Mouse (Mus musculus) cerebellum, adult 2 months (tissue): ENCODE data around the gene Myf6. TPM values are rescaled to one million over a fixed set of nuclear protein-coding genes. Genes with fewer than 3 reads are reported as not detected.
A peak's percentile ranks its signal among the peaks of the same experiment; 100 is the strongest.

ENCODE experiments used
- DNase-seq, 2 experiments: peaks; one replicate each; pipeline ENCODE4 v3.0.0; 2021
- H3K27ac ChIP-seq: fragments of 200-500 bp; 2 replicates; pipeline ENCODE4 v1.5.1; 2012; ENCODE audit warnings: low read length, control low read depth, inconsistent platforms; ENCODE audit not compliant: insufficient read depth
- H3K27me3 ChIP-seq: fragments of 200-500 bp; 2 replicates; pipeline ENCODE4 v1.6.1; 2012; ENCODE audit warnings: inconsistent platforms, mild to moderate bottlenecking, low read length, moderate library complexity; ENCODE audit not compliant: control insufficient read depth, insufficient read depth
- H3K4me1 ChIP-seq: fragments of 200-500 bp; 2 replicates; pipeline ENCODE4 v1.6.1; 2011; ENCODE audit warnings: low read length; ENCODE audit not compliant: control insufficient read depth, insufficient read depth
- H3K4me3 ChIP-seq: fragments of 200-500 bp; replicated peaks from 2 replicates; pipeline ENCODE3; 2011; ENCODE audit warnings: mild to moderate bottlenecking, low read depth, low read length, control low read depth; ENCODE audit not compliant: insufficient read depth
- CTCF ChIP-seq: fragments of 200-500 bp; IDR thresholded peaks from 2 replicates; pipeline ENCODE4 v1.5.1; 2011; ENCODE audit warnings: low read depth, mild to moderate bottlenecking, control low read depth, low read length, moderate library complexity, borderline replicate concordance; ENCODE audit not compliant: insufficient read depth
- POLR2A ChIP-seq: fragments of 200-500 bp; IDR thresholded peaks from 2 replicates; pipeline ENCODE4 v1.6.1; 2011; ENCODE audit warnings: low read length, control low read depth, borderline replicate concordance; ENCODE audit not compliant: insufficient read depth
- WGBS: fragments of 180-500 bp; shearing (Covaris S2); methylation state at CpG from one replicate; pipeline ENCODE4 v1.1.7; 2018; 5-methylcytosine and 5-hydroxymethylcytosine counted together
- polyA plus RNA-seq: library from polyadenylated mRNA; depleted of rRNA; stranded (reverse); fragments of >200 nt; gene quantifications from 2 replicates; pipeline ENCODE4 v1.2.3, GENCODE M21; 2012; rRNA removed

Gene Myf6
- not detected in 2 replicates for polyA plus RNA-seq

DNA sequence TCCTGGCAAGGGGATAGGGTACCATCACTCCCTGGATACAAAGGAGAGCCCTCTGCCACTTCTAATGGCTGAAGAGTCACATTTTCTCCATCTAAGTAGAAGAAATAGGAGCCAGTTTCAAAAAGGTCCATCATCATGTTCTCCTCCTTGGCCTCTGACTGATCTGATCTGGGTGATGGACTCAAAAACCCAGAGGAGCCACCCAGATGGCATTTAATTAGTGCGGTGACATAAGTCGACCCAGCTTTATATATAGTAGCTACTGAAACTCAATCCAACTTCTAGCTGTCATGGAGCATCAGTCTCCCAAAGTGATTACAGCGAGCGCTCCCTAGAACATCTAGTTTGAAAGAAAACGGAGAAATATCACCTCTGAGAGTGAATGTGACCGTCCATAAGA is at the start of gene Myf6:
Myf6 (minus strand) TSS at position 170 of the 400 bp plus-strand sequence.
- 69% methylated on average over 6 of the region's 6 CpGs for WGBS
- Histone ChIP-seq H3K27me3 (no peaks in the 10 kb centered on the region), H3K4me1 (no peaks in the 10 kb centered on the region), H3K4me3 (no peak within 1 kb of the TSS), H3K27ac (no peak within 1 kb of the TSS)
- no peak for DNase-seq
- TF ChIP-seq POLR2A (no peak), CTCF (no peak)

DNA sequence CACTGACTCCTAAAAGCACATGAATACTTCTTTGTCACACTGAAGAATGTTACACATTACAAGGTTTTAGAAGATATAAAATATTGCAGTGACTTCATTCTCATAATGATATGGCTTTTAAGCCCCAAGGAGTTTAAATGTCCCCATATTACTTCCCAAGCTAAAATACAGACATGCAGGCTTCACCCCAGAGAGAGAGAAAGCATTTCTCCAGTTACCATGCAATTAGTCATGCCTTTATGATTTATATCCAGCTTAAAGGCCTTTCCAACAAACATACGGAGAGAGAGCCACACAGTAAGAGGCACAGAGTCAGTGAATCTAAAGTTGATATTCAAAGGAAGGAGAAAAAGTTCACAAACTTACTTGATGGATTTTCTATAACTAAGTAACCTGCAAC is 48.5 kb upstream of the Myf6 start:
- TF ChIP-seq CTCF (no peak), POLR2A (no peak)
- WGBS, result 18% methylated on average over 1 of the region's 1 CpGs
- DNase-seq, result no peak

DNA sequence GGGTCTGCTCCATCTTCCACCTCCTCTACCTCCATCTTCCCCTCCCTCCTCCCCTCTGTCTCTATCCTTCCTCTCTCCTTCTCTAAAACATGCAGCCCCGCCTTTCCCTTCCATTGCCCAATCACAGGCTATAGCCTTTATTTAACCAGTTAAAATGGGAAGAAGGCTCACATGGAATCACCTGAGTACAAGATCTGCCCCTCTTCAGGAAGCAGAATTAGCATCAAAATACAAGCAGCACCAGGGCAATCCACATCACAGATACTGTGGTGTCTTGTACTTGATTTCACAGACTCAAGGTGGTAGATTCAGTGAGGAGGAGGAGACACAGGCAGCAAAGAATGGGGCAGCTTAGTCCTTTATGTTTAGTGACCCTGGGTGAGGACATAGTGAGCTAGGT is 34.2 kb upstream of the Myf6 start:
- H3K4me3 ChIP-seq, result no peak overlapping the region
- TF ChIP-seq POLR2A (no peak), CTCF (no peak)
- WGBS, result 89% methylated on average over 1 of the region's 1 CpGs
- no peaks in the 10 kb centered on the region for H3K27me3 ChIP-seq
- no peak for DNase-seq
- H3K27ac ChIP-seq, result no peak overlapping the region
- H3K4me1 ChIP-seq, result no peaks in the 10 kb centered on the region

More for the DNA sequence above, 48.5 kb upstream of the Myf6 start:
- Histone ChIP-seq H3K4me3 (no peak overlapping the region), H3K4me1 (no peaks in the 10 kb centered on the region), H3K27ac (no peak overlapping the region), H3K27me3 (no peaks in the 10 kb centered on the region)

DNA sequence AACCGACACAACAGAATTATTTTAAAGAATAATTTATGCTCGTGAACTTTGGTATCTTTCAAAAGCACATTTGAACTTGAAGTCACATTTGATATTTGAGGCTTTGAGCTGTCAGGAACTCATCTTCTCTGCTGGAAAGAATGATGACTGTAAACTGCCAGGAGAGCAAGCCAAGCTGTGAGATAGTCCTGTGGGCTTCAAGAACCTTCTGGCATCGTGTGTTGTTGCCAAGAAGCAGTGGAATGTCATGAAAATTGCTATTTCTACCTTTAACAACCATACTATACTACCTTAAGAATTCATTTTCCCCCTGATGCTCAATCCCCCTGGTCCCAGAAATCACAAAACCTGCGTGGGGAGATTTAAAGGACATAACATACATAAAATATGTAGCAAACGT is 24.7 kb upstream of the Myf6 start:
- 44% methylated on average over 5 of the region's 5 CpGs for WGBS
- TF ChIP-seq POLR2A (no peak), CTCF (no peak)

DNA sequence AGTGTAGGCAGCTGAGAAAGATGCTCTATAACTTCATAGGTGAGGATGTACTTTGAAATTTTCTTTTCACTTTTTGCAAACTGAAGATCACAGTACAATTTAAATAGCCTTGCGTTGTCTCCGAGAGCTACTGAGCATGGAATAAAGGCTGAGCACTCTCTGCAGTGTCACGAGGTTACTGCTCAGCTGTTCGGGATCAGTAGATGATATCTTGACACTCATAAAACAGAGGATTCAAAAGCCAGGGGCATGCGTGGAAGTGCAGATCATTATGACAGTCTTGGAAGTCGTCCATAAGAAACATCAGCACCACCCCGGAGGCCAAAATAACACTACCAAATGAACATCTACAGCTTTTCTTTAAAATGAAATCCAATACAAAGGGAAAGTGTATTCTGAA is 22.1 kb upstream of the Myf6 start:
- 61% methylated on average over 7 of the region's 7 CpGs for WGBS

More for the DNA sequence above, 24.7 kb upstream of the Myf6 start:
- Histone ChIP-seq H3K27ac (no peak overlapping the region), H3K27me3 (no peaks in the 10 kb centered on the region), H3K4me1 (no peaks in the 10 kb centered on the region; the same call in 1 of the 2 replicates), H3K4me3 (no peak overlapping the region)
- DNase-seq, result peak in 1 of 2 experiments; percentile 20

DNA sequence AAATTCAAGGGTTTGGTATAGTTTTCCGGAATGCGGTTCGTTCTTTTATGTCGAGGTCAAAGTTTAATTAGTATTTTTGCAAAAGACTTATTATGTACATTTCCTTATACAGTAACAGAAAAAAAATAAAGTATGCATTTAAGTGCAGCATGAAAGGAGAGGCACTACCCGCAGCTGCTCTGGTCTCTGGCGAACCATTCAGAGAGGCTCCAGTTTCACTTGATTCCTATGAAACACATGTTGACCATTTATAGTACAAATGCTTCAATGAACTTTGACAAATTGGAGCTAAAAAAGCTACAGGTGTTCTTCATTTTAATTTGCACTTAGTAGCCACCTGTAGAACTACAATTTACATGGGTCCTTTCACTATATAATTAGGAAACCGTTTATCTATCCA is 20.2 kb upstream of the Myf6 start:
- H3K27me3 ChIP-seq, result no peaks in the 10 kb centered on the region
- WGBS, result 89% methylated on average over 7 of the region's 7 CpGs
- no peak for TF ChIP-seq POLR2A
- TF ChIP-seq CTCF, result no peak
- no peak for DNase-seq
- no peak overlapping the region for H3K4me3 ChIP-seq
- H3K27ac ChIP-seq, result no peak overlapping the region
- no peaks in the 10 kb centered on the region; the same call in 1 of the 2 replicates for H3K4me1 ChIP-seq

More for the DNA sequence above, 22.1 kb upstream of the Myf6 start:
- no peak for DNase-seq
- TF ChIP-seq CTCF (no peak), POLR2A (no peak)
- no peak overlapping the region for H3K27ac ChIP-seq
- no peak overlapping the region for H3K4me3 ChIP-seq
- no peaks in the 10 kb centered on the region; the same call in 1 of the 2 replicates for H3K4me1 ChIP-seq
- no peaks in the 10 kb centered on the region for H3K27me3 ChIP-seq

DNA sequence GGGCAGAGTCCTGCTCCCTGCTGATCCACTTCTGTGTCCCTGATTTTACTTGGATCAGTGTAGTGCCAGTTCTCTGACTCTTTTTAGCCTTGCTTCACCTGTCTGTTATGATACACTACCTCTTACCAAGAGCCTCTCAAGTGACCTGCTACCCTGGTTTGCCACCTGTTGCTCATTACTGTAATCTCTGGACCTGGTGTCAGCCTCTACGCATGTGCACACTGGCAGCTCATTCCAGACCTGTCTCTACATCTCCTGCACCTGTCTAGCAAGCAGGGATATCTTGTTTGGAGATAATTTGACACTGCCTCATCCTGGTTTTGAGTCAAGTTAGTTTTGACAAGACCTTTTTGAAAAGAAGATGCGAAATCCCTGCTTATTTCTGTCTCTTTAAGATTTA is 11.9 kb upstream of the Myf6 start:
- Histone ChIP-seq H3K27me3 (no peaks in the 10 kb centered on the region), H3K4me3 (no peak overlapping the region), H3K27ac (no peak overlapping the region), H3K4me1 (no peaks in the 10 kb centered on the region)
- 87% methylated on average over 2 of the region's 2 CpGs for WGBS
- no peak for DNase-seq
- TF ChIP-seq CTCF (no peak), POLR2A (no peak)

DNA sequence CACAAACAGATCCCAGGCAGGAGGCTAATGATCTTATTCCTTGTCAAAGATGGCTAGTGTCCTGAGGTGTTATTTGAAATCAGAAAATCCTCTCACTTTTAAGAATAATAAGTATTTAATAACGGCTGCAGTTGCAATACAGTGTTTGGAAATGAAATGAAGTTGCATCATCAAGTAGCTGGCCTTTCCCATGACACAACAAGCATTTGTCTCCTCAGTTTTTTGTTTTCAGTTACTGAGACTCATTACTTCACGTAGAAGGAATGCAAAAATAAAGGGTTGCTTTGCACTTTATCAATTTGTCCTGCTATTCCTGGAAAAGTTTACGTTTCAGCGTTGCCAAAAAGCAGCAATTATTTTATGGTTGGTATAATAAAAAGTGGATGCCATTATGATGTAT is 8.9 kb upstream of the Myf6 start:
- Histone ChIP-seq H3K27ac (no peak overlapping the region), H3K4me3 (no peak overlapping the region), H3K4me1 (no peaks in the 10 kb centered on the region), H3K27me3 (no peaks in the 10 kb centered on the region)
- TF ChIP-seq CTCF (no peak), POLR2A (no peak)
- 86% methylated on average over 4 of the region's 4 CpGs for WGBS
- DNase-seq, result no peak

DNA sequence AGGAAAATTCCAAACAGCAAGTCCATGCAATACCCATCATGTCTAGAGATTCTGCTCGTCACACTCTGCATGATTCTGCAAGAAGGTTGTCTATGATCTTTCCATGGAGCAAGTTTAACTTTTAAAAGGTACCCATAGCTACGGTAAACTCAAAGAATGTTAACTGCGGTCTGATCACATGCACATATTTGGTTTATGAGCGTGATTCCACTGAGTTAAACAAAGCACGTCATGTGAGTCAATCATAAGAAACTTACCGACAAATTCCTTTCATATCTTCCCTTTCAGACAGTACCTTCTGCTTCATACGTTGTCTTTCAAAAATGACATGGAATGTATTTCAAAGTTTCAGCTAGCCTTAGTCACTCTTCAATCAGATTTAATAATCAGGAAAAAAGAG is 7.7 kb upstream of the Myf6 start:
- no peak overlapping the region for H3K4me3 ChIP-seq
- TF ChIP-seq POLR2A (no peak), CTCF (no peak)

More for the DNA sequence above, 7.7 kb upstream of the Myf6 start:
- 89% methylated on average over 7 of the region's 7 CpGs for WGBS
- DNase-seq, result no peak
- no peaks in the 10 kb centered on the region for H3K27me3 ChIP-seq
- no peak overlapping the region for H3K27ac ChIP-seq
- H3K4me1 ChIP-seq, result no peaks in the 10 kb centered on the region
